Mouse (Mus musculus): ENCODE data around the gene Mertk.

Gene Mertk

GRCm38 (mm10) chr2:128771048-128771447 lies 72.3 kb downstream of the Mertk start:
- DNase-seq, result no peak

DNA sequence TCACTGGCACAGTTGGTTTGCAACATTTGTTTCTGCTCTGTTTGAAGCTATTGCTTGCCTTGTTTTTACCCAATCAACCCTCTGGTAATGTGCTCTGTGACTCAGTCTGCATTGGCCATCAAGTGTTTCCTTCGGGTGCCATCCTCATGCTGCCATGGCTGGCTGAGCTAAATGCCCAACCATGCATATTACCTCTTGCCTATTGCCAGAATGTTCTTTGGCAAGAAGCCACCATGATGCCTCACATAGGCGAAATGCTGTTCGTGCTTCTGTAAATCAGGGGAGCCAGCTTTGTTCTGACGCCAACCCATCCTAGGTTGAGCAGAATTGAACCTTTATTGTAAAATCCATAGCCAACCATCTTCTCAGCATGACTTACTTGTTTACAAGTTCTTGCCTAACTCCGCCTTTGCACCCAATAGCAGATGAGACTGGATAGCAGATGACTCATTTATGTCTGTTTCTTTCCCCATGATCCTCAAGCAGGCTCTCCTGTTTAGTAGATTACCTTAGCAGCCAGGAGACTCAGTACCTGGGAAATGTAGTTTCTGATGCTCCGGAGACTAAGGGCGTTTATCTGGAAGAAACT lies 73.1 kb downstream of the Mertk start:
- DNase-seq, result no peak

GRCm38 (mm10) chr2:128782231-128782630 lies 83.5 kb downstream of the Mertk start:
- no peak for DNase-seq

DNA sequence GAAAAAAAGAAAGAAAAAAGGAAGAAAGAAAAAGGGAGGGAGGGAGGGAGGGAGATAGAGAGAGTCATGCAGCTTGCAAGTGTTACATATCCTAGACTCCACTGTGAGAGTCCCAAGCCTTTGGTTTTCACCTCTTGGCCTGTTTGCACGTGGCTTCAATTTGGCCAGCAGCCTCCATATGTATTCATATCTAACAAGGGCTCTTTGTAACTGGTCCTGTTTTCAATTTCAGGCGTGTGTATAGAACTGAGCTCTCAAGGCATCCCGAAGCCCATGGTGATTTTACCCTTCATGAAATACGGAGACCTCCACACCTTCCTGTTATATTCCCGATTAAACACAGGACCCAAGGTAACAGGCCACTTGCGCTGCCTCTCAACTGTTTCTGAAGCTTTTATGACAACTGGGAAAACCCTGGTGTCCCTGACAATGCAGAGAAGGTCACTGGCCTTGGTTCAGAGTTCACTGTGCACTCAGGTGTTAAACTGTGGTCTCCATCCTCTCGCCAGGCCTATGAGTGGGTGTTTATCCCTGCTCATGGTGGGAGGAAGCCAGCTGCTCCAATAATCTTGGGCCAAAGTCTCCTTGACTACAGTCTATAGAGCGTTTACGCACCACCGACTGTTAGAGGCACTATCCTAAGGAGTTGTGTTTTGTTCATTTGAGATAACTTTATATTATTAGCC lies 85.0 kb downstream of the Mertk start:
- DNase-seq, result no peak

GRCm38 (mm10) chr2:128784814-128785213 lies 86.1 kb downstream of the Mertk start:
- DNase-seq, result no peak

DNA sequence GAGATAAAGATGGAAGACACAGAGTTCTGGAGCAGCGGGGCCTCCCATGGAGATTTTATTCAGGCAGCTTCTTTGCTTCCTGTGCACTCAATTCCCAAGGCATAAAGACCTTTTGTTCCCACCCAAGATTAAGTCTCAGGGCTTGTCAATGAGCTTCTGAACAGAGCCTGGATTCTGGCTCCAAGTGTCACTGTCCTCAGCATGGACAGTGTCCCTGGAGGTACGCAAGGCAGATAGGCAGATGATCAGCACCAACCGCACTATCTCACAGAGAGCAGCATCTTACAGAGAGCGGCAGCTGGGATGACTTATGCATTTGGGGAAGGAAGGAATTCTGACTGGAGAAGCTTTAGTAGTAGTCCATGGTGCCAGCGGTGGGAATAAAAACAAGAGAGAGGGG lies 87.6 kb downstream of the Mertk start:
- DNase-seq, result no peak

DNA sequence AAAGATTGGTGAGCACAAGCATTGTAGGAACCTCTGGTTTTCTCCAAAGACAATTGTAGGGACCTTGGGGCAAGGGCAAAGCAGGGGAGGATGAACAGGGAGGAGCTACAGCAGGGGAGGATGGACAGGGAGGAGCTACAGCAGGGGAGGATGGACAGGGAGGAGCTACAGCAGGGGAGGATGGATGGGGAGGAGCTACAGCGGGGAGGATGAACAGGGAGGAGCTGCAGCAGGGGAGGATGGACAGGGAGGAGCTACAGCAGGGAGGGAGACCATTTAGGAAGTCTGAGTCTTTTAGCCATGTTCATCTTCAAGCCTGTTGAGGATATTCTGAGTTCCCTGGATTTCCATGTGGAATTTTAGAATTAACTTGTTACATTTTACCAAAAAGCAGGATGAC lies 88.0 kb downstream of the Mertk start:
- no peak for DNase-seq

- DNase-seq, result no peak
Measured at GRCm38 (mm10) chr2:128787805-128788204, 89.0 kb downstream of the Mertk start.

DNA sequence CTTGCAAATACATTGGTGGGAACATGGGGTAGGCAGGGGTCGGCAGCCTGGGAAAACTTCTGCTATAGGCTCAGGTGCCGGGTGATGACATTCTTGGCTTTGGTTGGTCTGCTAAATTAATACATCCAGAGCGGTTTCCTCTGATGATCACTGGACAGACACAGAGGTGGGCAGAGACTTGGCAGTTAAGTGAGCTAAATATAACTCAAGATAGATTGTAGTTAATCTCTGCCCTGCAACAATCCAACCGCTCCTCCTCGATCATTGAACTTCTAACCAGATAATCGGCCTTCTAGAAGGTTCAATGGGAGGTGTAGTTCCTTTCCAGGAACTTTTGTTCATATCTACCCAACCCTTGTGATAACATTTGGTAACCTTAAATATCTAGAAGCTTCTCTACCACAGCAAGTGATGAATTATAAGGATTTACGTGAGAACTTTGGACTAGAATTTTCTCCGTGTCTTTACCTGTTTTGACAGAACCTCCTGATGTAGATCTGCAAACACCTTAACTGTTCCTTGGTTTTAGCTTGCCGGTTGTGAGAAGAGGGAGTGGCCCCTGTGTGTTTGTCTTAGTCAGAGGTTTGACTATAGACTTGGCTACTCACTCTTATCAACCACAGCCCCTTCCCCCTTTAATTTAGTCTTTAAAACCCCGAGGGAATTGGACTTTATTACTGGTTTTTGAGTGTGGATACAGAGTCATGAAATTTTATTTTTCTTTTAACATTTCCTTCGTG lies 92.3 kb downstream of the Mertk start:
- no peak for DNase-seq

DNA sequence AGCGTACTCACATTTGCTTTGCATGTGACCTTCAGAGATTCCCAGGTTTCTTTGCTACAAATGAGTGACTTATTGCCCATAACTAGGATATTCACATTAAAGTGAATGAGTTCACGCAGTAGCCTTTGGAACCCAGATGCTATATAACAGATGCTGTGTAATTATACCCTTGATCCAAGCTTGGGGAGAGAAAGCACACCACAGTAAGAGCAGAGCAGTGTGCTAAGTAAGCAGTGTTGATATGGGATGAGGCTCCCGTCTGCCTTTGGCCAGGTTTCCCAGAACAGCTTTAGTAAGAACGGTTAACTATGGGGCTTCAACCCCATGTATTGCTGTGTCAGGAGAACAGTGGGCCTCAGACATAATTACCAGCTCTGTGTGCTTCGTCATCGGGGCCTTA lies 95.2 kb downstream of the Mertk start:
- no peak for DNase-seq

GRCm38 (mm10) chr2:128796463-128796862 lies 97.7 kb downstream of the Mertk start:
- DNase-seq, result no peak

DNA sequence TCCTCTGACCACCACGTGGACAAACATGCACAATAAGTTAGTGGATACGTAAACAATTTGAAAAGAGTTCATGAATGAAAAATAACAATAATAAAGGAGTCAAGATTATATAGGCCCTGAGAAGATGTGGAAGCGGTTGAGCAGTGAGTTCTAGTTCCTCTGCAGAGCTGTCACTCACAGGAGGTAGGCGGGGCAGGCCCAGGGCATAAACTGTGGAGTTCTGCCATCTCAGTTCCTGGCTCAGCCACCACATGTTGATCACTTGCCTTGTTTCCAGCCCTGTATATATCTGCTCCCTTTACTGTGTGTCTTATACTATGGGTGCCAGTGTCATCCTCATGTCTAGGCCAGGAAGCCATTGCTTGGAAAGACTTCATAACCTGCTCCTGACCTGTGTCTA lies 104.7 kb downstream of the Mertk start:
- no peak for DNase-seq

GRCm38 (mm10) chr2:128805341-128805740 lies 106.6 kb downstream of the Mertk start:
- DNase-seq, result no peak

- peak; percentile 18 for DNase-seq
Measured at GRCm38 (mm10) chr2:128806561-128806960, 107.8 kb downstream of the Mertk start.

GRCm38 (mm10) chr2:128812761-128813160 lies 114.0 kb downstream of the Mertk start:
- no peak for DNase-seq

GRCm38 (mm10) chr2:128816311-128816710 lies 117.6 kb downstream of the Mertk start:
- DNase-seq, result no peak

GRCm38 (mm10) chr2:128816916-128817315 lies 118.2 kb downstream of the Mertk start:
- no peak for DNase-seq

DNA sequence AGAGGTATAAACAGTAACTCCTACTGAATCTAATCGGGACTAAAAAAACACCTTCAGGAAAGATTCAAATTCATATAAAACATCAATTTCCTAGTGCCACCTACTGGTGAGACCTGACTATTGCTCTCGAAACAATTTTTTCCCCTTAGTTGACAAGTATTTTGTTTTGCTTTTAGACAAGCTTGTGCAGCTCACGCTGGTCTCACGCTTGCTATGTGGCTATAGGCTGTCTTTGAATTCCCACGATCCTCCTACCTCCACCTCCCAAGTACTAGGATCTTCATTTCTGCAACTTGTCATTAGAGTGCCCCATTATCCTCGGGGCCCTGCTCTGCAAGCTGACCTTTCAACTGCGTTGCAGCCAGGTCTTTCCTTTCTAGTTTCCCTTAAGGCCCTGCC lies 118.6 kb downstream of the Mertk start:
- DNase-seq, result peak; percentile 60

GRCm38 (mm10) chr2:128817786-128818681 lies 119.3 kb downstream of the Mertk start, which contains the start of gene Tmem87b:
Gene Tmem87b (plus strand): TSS chr2:128818118.
- DNase-seq, result peak; percentile 96

- peak; percentile 6 for DNase-seq
Measured at GRCm38 (mm10) chr2:128818956-128819643, 120.3 kb downstream of the Mertk start.

DNA sequence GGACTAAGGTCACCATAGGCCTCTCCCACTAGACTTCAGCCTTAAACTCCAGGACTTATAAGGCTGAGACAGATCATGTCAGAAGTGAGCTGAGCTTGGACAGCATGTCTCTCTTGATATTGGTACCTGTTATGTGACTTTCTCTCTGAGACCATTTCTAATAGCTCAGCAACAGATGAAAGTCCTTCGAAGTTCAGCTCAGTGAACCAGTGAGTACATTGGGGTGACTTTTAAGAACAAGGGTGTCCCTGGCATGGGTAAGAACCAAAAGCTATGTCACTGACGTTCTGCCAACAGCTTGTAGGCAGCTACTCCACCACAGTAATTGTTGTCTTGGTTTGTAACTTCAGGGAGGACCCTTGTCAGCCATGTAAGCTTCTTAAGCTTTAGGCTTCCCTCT lies 121.9 kb downstream of the Mertk start:
- no peak for DNase-seq

GRCm38 (mm10) chr2:128823893-128824292 lies 125.1 kb downstream of the Mertk start:
- no peak for DNase-seq

Data from right cerebral cortex, adult 18-20 months (tissue).